Mouse (Mus musculus): ENCODE results near the gene Ovch2.

Ovch2 gene

DNA sequence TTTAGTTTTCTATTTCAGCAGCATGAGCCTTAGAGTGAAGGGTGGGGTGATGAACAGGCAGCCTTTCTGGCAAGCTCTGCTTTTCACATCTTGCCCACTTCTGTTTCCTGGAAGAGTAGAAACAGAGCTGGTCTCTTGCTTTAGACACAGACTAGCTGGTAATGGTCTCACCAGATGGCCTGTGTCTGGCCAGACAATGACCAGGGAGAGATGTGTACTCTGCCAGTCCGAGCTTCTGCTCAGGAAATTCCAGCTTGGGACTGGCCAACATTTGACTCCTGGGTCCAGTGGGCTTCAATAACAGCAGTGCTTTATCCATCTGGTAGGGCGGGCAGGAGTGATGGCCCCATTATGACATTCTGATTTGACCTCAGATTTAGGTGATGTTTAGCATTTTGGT is 55.9 kb downstream of the Ovch2 start:
- DNase-seq (ENCODE audit: low read depth in 2 of 2, low spot score in 2 of 2): no peak

DNA sequence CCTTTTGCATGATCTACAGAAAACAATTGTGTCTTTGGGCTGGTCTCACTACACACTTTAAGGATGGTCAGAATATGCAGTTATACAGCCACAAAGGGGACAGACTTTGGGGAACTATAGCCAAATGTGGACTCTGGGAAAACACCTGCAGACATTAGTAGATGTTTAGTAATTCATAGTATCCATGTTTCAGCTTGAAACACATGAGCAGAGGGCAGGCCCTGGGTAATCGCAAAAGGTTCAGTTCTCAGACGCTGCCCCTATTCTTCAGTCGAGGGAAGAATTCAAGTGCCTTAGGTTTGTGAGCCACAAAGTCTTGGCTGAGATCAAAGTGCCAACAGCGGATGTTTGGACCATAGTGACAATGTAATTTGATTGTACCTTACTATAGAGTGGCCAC is 56.6 kb downstream of the Ovch2 start:
- no peak for DNase-seq (ENCODE audit: low read depth in 2 of 2, low spot score in 2 of 2)

DNA sequence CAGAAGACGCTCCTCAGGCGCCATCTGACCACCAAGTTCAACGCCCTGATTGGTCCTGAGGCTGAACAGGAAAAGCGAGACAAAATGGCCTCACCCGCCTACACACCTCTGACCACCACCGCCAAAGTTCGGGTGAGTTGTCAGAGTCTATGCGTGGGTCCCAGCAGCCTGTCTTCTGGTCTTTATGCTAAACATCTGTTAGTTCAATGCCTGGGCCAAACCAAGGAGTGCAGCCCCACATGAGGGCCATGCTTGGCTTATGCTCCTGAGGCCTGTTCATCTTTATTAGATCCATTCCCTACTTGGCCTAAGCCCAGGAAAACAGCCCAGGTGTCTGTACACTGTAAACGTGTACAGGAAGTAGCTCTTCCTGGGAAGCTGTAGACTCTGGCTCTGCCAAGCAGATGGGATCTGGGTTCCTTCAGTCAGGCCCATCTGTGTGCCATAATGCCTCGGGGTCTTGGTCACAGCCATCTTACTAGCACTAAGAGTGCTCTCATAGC is 58.0 kb downstream of the Ovch2 start:
- no peak for DNase-seq (ENCODE audit: low read depth in 2 of 2, low spot score in 2 of 2)

DNA sequence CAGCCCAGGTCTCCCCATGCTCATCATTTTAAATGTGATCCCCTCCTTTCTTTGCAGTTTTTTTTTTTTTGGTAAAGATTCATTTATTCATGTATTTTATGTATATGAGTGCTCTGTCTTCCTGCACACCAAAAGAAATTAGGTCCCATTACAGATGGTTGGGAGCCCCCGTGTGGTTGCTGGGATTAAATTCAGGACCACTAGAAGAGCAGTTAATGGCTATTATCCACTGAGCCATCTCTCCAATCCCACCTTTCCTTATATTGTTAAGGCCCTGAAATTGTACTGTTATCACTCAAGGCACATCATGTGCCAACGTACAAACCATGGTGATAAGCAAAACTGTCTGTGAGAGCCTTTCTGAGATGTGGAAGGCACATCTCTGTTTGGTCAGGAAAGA is 62.3 kb downstream of the Ovch2 start:
- no peak for DNase-seq (ENCODE audit: low read depth in 2 of 2, low spot score in 2 of 2)

DNA sequence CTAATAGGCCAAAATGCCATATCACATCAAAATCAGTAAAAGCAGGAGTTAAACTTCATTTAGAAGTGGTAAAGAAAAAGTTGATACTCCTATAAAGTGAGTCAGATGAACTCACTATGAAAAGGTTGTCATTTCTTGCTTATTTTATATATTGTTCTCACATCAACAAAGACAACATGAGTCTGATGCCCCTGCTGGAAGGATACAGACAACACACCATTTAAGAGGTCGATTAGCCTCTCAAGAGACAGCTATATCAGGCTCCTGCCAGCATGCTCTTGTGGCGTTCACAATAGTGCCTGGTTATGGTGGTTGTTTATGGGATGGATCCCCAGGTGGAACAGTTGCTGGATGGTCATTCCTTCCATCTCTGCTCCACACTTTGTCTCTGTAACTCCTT is 67.8 kb downstream of the Ovch2 start:
- no peak for DNase-seq (ENCODE audit: low read depth in 2 of 2, low spot score in 2 of 2)
